Mouse (Mus musculus): ENCODE results near the gene St6gal1. TPM values are rescaled to one million over a fixed set of nuclear protein-coding genes. Genes with fewer than 3 reads are reported as not detected.

The St6gal1 gene
- polyA plus RNA-seq, 1 experiment, result not detected

DNA sequence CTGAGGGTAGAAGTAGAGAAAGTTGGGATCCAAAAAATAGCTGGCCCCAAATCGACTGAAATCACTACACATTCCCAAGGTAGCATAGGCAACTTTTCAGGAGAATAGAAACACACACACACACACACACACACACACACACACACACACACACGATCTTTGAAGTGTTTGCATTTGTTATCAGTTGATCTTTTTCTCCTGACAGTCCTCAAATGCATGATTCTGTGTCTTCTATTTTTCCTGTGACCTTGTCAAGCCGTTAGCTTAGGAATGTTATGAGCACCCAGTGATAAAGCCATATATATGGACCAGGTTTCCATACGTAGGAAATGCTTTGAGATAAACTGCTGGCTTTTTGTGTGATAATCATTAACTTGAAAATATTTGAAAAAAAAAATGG is 38.1 kb upstream of the St6gal1 start:
- Histone ChIP-seq H3K36me3 (ENCODE audit: control insufficient read depth) (no peaks in the 10 kb centered on the region), H3K27me3 (ENCODE audit: control insufficient read depth) (no peaks in the 10 kb centered on the region), H3K9me3 (ENCODE audit: control insufficient read depth, low read length) (no peaks in the 10 kb centered on the region), H3K4me3 (replicated peaks) (no peak overlapping the region), H3K4me1 (ENCODE audit: control insufficient read depth) (no peaks in the 10 kb centered on the region)
- TF ChIP-seq TAL1 (IDR thresholded peaks at IDR 0.05; ENCODE audit: low read length) (no peak), GATA1 (IDR thresholded peaks at IDR 0.05; ENCODE audit: low read length) (no peak)

DNA sequence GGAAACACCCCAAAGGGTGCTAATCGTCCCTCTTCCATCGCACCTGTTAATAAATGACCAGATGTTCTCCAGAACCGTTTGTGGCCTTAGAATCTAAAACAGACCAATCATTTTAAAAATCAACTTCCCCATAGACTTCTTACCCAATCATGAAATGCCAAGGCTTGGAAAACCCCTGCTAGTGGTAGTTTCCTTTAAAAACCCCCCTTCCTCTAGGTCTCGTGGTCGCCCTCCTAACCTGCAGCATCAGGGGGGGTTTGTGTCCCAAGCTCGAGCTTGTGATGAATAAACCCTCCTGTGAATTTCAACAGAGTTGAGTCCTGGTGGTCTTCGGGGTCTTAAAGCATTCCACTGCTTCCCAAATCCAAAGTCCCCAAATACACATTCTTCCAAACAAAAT is 36.6 kb upstream of the St6gal1 start:
- no peak for TF ChIP-seq GATA1 (IDR thresholded peaks at IDR 0.05; ENCODE audit: low read length)
- no peak for TF ChIP-seq TAL1 (IDR thresholded peaks at IDR 0.05; ENCODE audit: low read length)
- H3K27me3 ChIP-seq (ENCODE audit: control insufficient read depth), result no peaks in the 10 kb centered on the region
- no peaks in the 10 kb centered on the region for H3K9me3 ChIP-seq (ENCODE audit: control insufficient read depth, low read length)
- H3K4me3 ChIP-seq (replicated peaks), result no peak overlapping the region
- no peaks in the 10 kb centered on the region for H3K36me3 ChIP-seq (ENCODE audit: control insufficient read depth)
- H3K4me1 ChIP-seq (ENCODE audit: control insufficient read depth), result no peaks in the 10 kb centered on the region

DNA sequence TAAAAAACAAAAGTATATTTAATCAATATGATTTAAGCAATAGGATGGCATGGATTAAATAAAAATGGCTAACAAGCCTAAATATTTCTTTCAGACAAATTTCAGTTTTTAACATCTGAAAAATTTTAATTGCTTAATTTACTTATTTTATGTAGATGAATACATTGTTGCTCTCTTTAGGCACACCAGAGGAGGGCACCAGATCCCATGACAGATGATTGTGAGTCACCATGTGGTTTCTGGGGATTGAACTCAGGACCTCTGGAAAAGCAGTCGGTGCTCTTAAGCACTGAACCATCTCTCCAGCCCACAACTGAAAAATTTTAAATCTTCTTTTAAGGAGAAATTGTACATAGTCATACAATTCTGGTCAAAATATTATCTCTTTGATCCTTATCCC is 34.9 kb upstream of the St6gal1 start:
- TF ChIP-seq GATA1 (IDR thresholded peaks at IDR 0.05; ENCODE audit: low read length) (no peak), TAL1 (IDR thresholded peaks at IDR 0.05; ENCODE audit: low read length) (no peak)
- Histone ChIP-seq H3K27me3 (ENCODE audit: control insufficient read depth) (no peaks in the 10 kb centered on the region), H3K9me3 (ENCODE audit: control insufficient read depth, low read length) (no peaks in the 10 kb centered on the region), H3K4me3 (replicated peaks) (no peak overlapping the region), H3K36me3 (ENCODE audit: control insufficient read depth) (no peaks in the 10 kb centered on the region), H3K4me1 (ENCODE audit: control insufficient read depth) (no peaks in the 10 kb centered on the region)

DNA sequence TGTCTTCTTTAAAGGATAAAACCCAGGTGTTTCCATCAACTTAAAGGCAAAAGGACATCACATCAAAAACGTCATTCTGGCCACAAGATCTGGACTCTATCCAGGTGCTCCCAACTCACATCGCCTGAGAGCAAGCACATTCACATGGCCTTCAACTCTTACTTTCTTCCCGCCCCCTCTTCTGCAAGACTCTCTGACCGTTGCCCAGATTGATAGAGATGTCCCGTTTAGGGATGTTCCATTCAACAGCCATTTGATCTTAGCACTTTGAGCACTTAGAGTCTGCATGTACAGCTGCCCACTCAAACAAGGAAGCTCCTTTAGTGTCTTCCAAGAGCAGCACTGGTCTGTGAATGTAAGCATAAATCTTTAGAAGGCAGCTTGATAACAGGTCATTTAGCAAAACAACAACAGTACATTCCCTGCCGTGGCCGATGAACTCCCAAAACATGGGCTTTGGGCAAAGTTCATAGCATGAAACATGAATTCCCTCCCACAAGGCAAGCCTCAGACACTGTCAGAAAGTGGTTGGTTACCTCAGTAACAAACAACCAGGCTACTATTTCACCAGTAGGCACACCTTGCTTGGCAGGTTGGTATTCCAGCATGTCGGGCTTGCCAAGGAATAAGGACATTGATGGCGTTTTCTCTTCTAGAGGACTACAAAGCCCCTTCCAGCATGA is 32.8 kb upstream of the St6gal1 start:
- Histone ChIP-seq H3K36me3 (ENCODE audit: control insufficient read depth) (no peaks in the 10 kb centered on the region), H3K9me3 (ENCODE audit: control insufficient read depth, low read length) (no peaks in the 10 kb centered on the region), H3K4me3 (replicated peaks) (no peak overlapping the region), H3K4me1 (ENCODE audit: control insufficient read depth) (no peaks in the 10 kb centered on the region), H3K27me3 (ENCODE audit: control insufficient read depth) (no peaks in the 10 kb centered on the region)
- no peak for TF ChIP-seq TAL1 (IDR thresholded peaks at IDR 0.05; ENCODE audit: low read length)
- TF ChIP-seq GATA1 (IDR thresholded peaks at IDR 0.05; ENCODE audit: low read length), result no peak

DNA sequence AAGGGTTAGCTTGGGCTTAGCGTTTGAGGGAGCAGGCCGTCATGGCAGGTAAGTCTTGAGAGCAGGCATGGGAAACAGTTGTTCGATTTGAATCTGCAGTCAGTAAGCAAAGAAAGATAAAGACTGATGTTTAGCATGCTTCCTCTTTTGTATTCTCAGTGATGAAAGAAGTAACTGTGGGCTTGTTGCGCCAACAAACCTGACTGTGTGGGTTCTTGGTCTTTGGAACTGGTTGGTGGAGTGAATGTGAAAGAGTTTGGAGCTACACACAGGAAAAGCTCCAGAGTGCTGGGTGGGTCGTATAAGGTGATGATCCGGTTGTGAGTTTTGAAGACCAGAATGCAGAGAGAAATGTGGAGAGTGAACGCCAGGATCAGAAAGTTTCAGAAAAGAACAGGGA is 28.9 kb upstream of the St6gal1 start:
- H3K27me3 ChIP-seq (ENCODE audit: control insufficient read depth), result no peaks in the 10 kb centered on the region
- no peaks in the 10 kb centered on the region for H3K4me1 ChIP-seq (ENCODE audit: control insufficient read depth)
- no peaks in the 10 kb centered on the region for H3K9me3 ChIP-seq (ENCODE audit: control insufficient read depth, low read length)
- H3K4me3 ChIP-seq (replicated peaks), result no peak overlapping the region
- TF ChIP-seq TAL1 (IDR thresholded peaks at IDR 0.05; ENCODE audit: low read length) (no peak), GATA1 (IDR thresholded peaks at IDR 0.05; ENCODE audit: low read length) (no peak)
- H3K36me3 ChIP-seq (ENCODE audit: control insufficient read depth), result no peaks in the 10 kb centered on the region

DNA sequence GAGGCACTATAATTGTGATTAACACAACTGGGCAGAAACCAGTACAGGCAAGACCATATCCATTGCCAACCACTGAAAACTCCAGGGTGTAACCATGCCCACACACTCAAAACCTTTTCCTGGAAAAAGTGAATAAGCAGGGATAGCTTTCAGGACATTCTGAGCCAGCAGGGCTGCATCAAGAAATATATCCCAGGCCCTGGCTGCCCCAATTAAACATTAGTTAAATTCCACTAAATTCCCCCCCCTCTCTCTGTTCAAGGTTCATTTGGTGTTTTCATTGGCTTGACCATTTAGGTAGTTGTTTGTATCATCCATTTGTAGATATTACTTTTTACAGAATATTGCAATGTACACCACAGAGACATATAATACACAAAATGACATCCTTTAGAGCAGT is 28.2 kb upstream of the St6gal1 start:
- H3K36me3 ChIP-seq (ENCODE audit: control insufficient read depth), result no peaks in the 10 kb centered on the region
- no peak overlapping the region for H3K4me3 ChIP-seq (replicated peaks)
- H3K4me1 ChIP-seq (ENCODE audit: control insufficient read depth), result no peaks in the 10 kb centered on the region
- TF ChIP-seq GATA1 (IDR thresholded peaks at IDR 0.05; ENCODE audit: low read length) (no peak), TAL1 (IDR thresholded peaks at IDR 0.05; ENCODE audit: low read length) (no peak)
- no peaks in the 10 kb centered on the region for H3K27me3 ChIP-seq (ENCODE audit: control insufficient read depth)
- no peaks in the 10 kb centered on the region for H3K9me3 ChIP-seq (ENCODE audit: control insufficient read depth, low read length)

DNA sequence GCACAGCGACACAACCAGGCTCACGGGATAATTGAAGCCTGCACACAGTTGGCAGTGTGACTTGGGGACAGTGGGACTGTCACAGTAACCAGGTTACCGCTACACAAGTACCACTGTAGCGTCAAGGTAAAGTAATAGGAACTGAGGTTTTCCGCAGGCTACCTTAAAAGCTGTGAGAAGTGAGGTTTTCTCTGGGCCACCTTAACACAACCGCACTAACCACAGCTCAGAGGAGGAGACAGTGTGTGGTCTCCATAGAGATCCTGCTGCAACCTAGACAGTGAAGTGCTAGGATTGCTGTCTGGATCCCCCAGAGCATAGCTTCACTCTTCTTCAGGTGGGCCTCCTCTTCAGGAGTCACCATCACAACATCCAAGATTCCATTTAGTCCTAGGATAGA is 27.7 kb upstream of the St6gal1 start:
- Histone ChIP-seq H3K4me1 (ENCODE audit: control insufficient read depth) (no peaks in the 10 kb centered on the region), H3K36me3 (ENCODE audit: control insufficient read depth) (no peaks in the 10 kb centered on the region), H3K27me3 (ENCODE audit: control insufficient read depth) (no peaks in the 10 kb centered on the region), H3K4me3 (replicated peaks) (no peak overlapping the region), H3K9me3 (ENCODE audit: control insufficient read depth, low read length) (no peaks in the 10 kb centered on the region)
- no peak for TF ChIP-seq GATA1 (IDR thresholded peaks at IDR 0.05; ENCODE audit: low read length)
- no peak for TF ChIP-seq TAL1 (IDR thresholded peaks at IDR 0.05; ENCODE audit: low read length)

DNA sequence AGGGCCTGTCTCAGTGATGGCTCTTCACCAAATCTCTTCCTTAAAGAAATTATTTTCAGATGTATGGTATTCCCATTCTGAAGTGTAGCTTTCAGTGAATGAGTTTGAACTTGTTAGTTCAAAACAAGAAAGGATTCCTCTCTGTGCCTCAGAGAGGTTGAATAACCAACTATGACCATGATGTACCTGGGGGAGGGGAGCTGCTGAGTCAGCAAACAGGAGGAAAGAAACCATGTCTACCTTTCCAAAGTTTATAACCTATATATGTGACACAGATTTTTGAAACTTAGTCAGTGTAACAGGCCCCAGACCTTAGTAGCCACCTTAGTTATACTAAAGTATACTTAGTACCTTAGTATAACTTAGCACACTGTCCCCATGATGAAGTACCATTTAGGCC is 23.0 kb upstream of the St6gal1 start:
- no peaks in the 10 kb centered on the region for H3K9me3 ChIP-seq (ENCODE audit: control insufficient read depth, low read length)
- H3K36me3 ChIP-seq (ENCODE audit: control insufficient read depth), result no peaks in the 10 kb centered on the region
- TF ChIP-seq TAL1 (IDR thresholded peaks at IDR 0.05; ENCODE audit: low read length), result no peak
- TF ChIP-seq GATA1 (IDR thresholded peaks at IDR 0.05; ENCODE audit: low read length), result no peak
- no peaks in the 10 kb centered on the region for H3K27me3 ChIP-seq (ENCODE audit: control insufficient read depth)
- H3K4me1 ChIP-seq (ENCODE audit: control insufficient read depth), result no peaks in the 10 kb centered on the region
- H3K4me3 ChIP-seq (replicated peaks), result no peak overlapping the region

DNA sequence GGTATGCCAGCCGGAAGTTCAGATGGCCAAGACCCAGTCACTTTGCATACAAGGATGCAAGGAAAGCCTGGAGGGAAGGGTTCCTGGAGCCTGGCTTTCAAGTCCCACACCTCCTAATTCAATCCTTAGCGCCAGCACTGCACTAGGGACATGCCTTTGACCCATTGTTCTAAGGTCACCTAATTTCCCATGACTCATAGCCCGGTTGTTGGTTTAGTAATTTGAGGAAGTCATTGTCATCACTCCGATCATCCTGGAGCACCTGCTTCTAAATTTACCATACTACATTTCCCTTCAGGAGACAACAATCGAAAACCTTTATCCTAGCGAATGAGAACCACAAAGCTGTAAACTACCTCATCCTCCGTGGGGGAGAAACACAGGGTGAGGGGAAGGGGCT is 10.2 kb upstream of the St6gal1 start:
- Histone ChIP-seq H3K9me3 (ENCODE audit: control insufficient read depth, low read length) (no peaks in the 10 kb centered on the region), H3K27me3 (ENCODE audit: control insufficient read depth) (no peaks in the 10 kb centered on the region), H3K4me3 (replicated peaks) (no peak overlapping the region), H3K4me1 (ENCODE audit: control insufficient read depth) (no peaks in the 10 kb centered on the region), H3K36me3 (ENCODE audit: control insufficient read depth) (no peaks in the 10 kb centered on the region)
- TF ChIP-seq TAL1 (IDR thresholded peaks at IDR 0.05; ENCODE audit: low read length), result no peak
- TF ChIP-seq GATA1 (IDR thresholded peaks at IDR 0.05; ENCODE audit: low read length), result no peak

Data from erythroblast, embryonic 14.5 days (primary cell).